Mouse (Mus musculus) C2C12 (cell line): Measurements from ENCODE around the gene Clstn2.

Experiments
- CTCF ChIP-seq: IDR thresholded peaks from one replicate; pipeline ENCODE4 v1.5.1; 2011; ENCODE audit not compliant: control insufficient read depth, insufficient read depth, insufficient read length
- MYOD1 ChIP-seq: IDR thresholded peaks from one replicate; pipeline ENCODE4 v1.6.1; 2011; ENCODE audit warnings: low read depth; ENCODE audit not compliant: control insufficient read depth, insufficient read length
- USF1 ChIP-seq: IDR thresholded peaks from one replicate; pipeline ENCODE4 v1.6.1; 2011; ENCODE audit warnings: low read depth, mild to moderate bottlenecking, control low read depth, moderate library complexity

DNA sequence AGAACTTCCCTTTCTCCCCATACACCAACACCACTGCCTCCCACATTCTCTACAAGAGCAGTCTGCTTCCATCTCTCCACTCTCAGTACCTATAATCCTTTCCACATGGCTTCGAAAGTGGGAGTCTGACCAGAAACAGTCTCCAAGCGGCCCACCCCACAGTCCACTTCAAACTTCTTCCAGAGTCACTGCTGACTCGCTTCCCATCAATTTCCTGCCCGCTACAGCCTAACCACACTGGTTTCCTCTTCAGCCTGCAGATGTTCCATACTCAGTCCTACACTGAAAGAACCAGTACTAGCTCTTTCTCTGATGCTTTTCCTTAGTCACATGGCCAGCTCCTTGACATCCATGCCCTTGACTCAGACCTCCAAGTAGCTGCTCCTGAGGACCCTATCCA is 215.9 kb downstream of the Clstn2 start:
- TF ChIP-seq CTCF (no peak), MYOD1 (no peak), USF1 (no peak)
